Mouse (Mus musculus) liver, postnatal 0 days (tissue): ENCODE results near the gene Cnnm3.

Experiments
- CTCF ChIP-seq: sonication (generic); IDR thresholded peaks from 2 replicates; pipeline ENCODE4 v1.5.1; 2016; ENCODE audit warnings: antibody characterized with exemption, low read depth
- EP300 ChIP-seq: IDR thresholded peaks from 2 replicates; pipeline ENCODE4 v1.6.1; 2016; ENCODE audit warnings: antibody characterized with exemption, low read depth, mild to moderate bottlenecking

- peak; percentile 44; the same call in 1 of the 2 replicates for TF ChIP-seq CTCF
- TF ChIP-seq EP300, result no peak
These were observed 14.9 kb upstream of the Cnnm3 start for GRCm38 (mm10) chr1:36496719-36497118.
